ENCODE assay signal across 21 mouse cellular contexts in the genomic region with DNA sequence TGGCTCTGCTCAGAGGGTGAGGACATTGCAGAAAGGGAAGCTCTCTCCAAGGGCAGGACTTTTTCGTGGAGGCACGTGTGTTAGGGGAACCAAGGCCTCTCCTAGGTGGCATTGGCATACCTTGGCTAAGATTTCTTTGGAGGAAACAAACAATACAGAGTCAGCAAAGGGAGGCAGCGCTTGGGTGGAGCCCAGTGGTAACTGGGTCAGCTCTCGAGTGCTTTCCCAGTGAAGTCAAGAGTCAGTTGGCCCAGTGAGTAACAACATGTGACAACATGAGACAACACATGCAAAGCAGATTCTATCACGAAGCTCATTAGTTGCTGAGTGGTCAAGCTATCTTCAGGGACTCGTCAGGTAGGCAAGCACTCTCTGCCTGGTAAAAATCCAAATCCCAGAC. TPM values are rescaled to one million over a fixed set of nuclear protein-coding genes. Genes with fewer than 3 reads are reported as not detected.
DNase-seq lines count a peak whose midpoint lies in the region; ATAC-seq and TF ChIP-seq lines count a peak whose summit lies in the region.
"Had no signal": no experiment of that assay in that cellular context is flagged by ENCODE, and none has a peak within 500 bp of the region (broad histone marks: within the 10 kb centered on the region; RNA-seq: fewer than 3 reads in every experiment).

No protein-coding gene starts in this region.

- no peaks in the 10 kb centered on the region for H3K36me3 ChIP-seq in heart, embryonic 11.5 days (ENCODE audit: control insufficient read depth, insufficient read depth, low read length)
- H3K36me3 ChIP-seq in kidney, embryonic 16.5 days (ENCODE audit: insufficient read depth, low read length), result 0 out of 2 replicates have a peak, but pooled peaks cover 6% of the 10 kb centered on the region
- H3K36me3 ChIP-seq in stomach, postnatal 0 days (ENCODE audit: control insufficient read depth, insufficient read depth, low read length), result no peaks in the 10 kb centered on the region; the same call in 1 of the 2 replicates
- H3K36me3 ChIP-seq: intestine, embryonic 15.5 days; liver, embryonic 13.5 days; lung, embryonic 15.5 days had no signal

- no peak overlapping the region for H3K4me3 ChIP-seq in heart, embryonic 11.5 days (ENCODE audit: low read depth, low read length)
- no peak overlapping the region for H3K4me3 ChIP-seq in kidney, embryonic 16.5 days (ENCODE audit: low read length)
- H3K4me3 ChIP-seq in lung, adult 2 months (replicated peaks; ENCODE audit: extremely low read depth, low read depth, low read length), result no peak overlapping the region
- no peak overlapping the region for H3K4me3 ChIP-seq in stomach, postnatal 0 days (ENCODE audit: low read depth, low read length)
- H3K4me3 ChIP-seq: heart, adult 2 months; intestine, embryonic 15.5 days; liver, embryonic 13.5 days; lung, embryonic 15.5 days had no signal

- no peak overlapping the region for H3K9ac ChIP-seq in heart, embryonic 11.5 days (ENCODE audit: low read depth, low read length)
- no peak overlapping the region for H3K9ac ChIP-seq in kidney, embryonic 16.5 days (replicated peaks; ENCODE audit: low read length)
- H3K9ac ChIP-seq in stomach, postnatal 0 days (ENCODE audit: low read length), result no peak overlapping the region
- H3K9ac ChIP-seq: intestine, embryonic 15.5 days; liver, embryonic 13.5 days; lung, embryonic 15.5 days had no signal

- no peak for TF ChIP-seq EP300 in stomach, postnatal 0 days (optimal IDR thresholded peaks at IDR 0.05)

- 77% methylated on average over 6 of the region's 6 CpGs for whole genome bisulfite sequencing in heart, embryonic 11.5 days (ENCODE audit: insufficient replicate concordance)
- 85% methylated on average over 6 of the region's 6 CpGs for WGBS in kidney, embryonic 16.5 days
- 59% methylated on average over 6 of the region's 6 CpGs for WGBS in lung, adult 2 months
- 70% methylated on average over 6 of the region's 6 CpGs for WGBS in stomach, postnatal 0 days

- TF ChIP-seq POLR2A in lung, adult 2 months (IDR thresholded peaks at IDR 0.05; ENCODE audit: borderline replicate concordance, extremely low read depth, low read depth, low read length), result no peak

- no peak for ATAC-seq in heart, embryonic 11.5 days (replicated peaks; ENCODE audit: insufficient number of reproducible peaks, low FRiP score, low TSS enrichment)
- 0 out of 2 replicates have a peak, but pooled peaks have one; percentile 8 for ATAC-seq in kidney, embryonic 16.5 days (ENCODE audit: low FRiP score, low TSS enrichment)
- ATAC-seq in stomach, postnatal 0 days (ENCODE audit: low FRiP score, low TSS enrichment), result peak; percentile 65; the same call in 1 of the 2 replicates
- ATAC-seq: CD4-positive, CD25-positive, alpha-beta regulatory T cell, adult 4 months; hindbrain, embryonic 16.5 days; intestine, embryonic 15.5 days had no signal

- no peak for TF ChIP-seq CTCF in lung, adult 2 months (IDR thresholded peaks at IDR 0.05; ENCODE audit: insufficient read depth, low read length)
- TF ChIP-seq CTCF in stomach, postnatal 0 days (IDR thresholded peaks at IDR 0.05; ENCODE audit: low read depth), result no peak

- H3K27ac ChIP-seq in heart, embryonic 11.5 days (ENCODE audit: low read depth, low read length), result no peak overlapping the region
- H3K27ac ChIP-seq in kidney, embryonic 16.5 days (ENCODE audit: low read length), result no peak overlapping the region
- no peak overlapping the region for H3K27ac ChIP-seq in stomach, postnatal 0 days (replicated peaks)
- H3K27ac ChIP-seq: heart, adult 2 months; intestine, embryonic 15.5 days; liver, embryonic 13.5 days; lung, embryonic 15.5 days had no signal

- DNase-seq in heart, adult 11 months, result peak; percentile 91
- no peak for DNase-seq in kidney, postnatal 36 days
- DNase-seq in lung, adult 2 months, result peak; percentile 19
- DNase-seq in stomach, postnatal 0 days (ENCODE audit: low spot score), result no peak
- no peak for DNase-seq in adrenal gland, postnatal 36 days
- DNase-seq: adrenal gland, postnatal 14 days; cerebellum, adult 9-11 months; kidney, adult 8-10 months; kidney, postnatal 14 days; liver, embryonic 13.5 days; midbrain, embryonic 14.5 days; right cerebral cortex, postnatal 14 days; spleen, adult 18-20 months had no signal

- peaks cover 4% of the 10 kb centered on the region; the same call in 1 of the 2 replicates for H3K9me3 ChIP-seq in heart, embryonic 11.5 days (replicated peaks; ENCODE audit: control insufficient read depth, low read length)
- peaks cover 8% of the 10 kb centered on the region; the same call in 1 of the 2 replicates for H3K9me3 ChIP-seq in kidney, embryonic 16.5 days (ENCODE audit: low read length)
- no peaks in the 10 kb centered on the region for H3K9me3 ChIP-seq in stomach, postnatal 0 days (ENCODE audit: control insufficient read depth, low read length)
- H3K9me3 ChIP-seq: intestine, embryonic 15.5 days; liver, embryonic 13.5 days; lung, embryonic 15.5 days had no signal

- no peaks in the 10 kb centered on the region for H3K27me3 ChIP-seq in heart, embryonic 11.5 days (ENCODE audit: control insufficient read depth, insufficient read depth, low read length)
- H3K27me3 ChIP-seq in kidney, embryonic 16.5 days (ENCODE audit: insufficient read depth, low read length), result no peaks in the 10 kb centered on the region
- no peaks in the 10 kb centered on the region for H3K27me3 ChIP-seq in stomach, postnatal 0 days (ENCODE audit: control insufficient read depth, insufficient read depth, low read length)
- H3K27me3 ChIP-seq: intestine, embryonic 15.5 days; liver, embryonic 13.5 days; lung, embryonic 15.5 days had no signal

- H3K4me2 ChIP-seq in heart, embryonic 11.5 days, result no peak overlapping the region
- no peak overlapping the region for H3K4me2 ChIP-seq in kidney, embryonic 16.5 days (replicated peaks; ENCODE audit: low read depth, low read length)
- H3K4me2 ChIP-seq in stomach, postnatal 0 days (replicated peaks; ENCODE audit: low read depth), result no peak overlapping the region
- H3K4me2 ChIP-seq: intestine, embryonic 15.5 days; liver, embryonic 13.5 days; lung, embryonic 15.5 days had no signal

- no peaks in the 10 kb centered on the region for H3K4me1 ChIP-seq in heart, embryonic 11.5 days (ENCODE audit: control insufficient read depth, insufficient read depth, low read length)
- peaks cover 18% of the 10 kb centered on the region for H3K4me1 ChIP-seq in kidney, embryonic 16.5 days (ENCODE audit: insufficient read depth, low read length)
- no peaks in the 10 kb centered on the region for H3K4me1 ChIP-seq in lung, adult 2 months (ENCODE audit: control insufficient read depth, insufficient read depth, low read length)
- no peaks in the 10 kb centered on the region for H3K4me1 ChIP-seq in stomach, postnatal 0 days (replicated peaks; ENCODE audit: control insufficient read depth, insufficient read depth)
- H3K4me1 ChIP-seq: intestine, embryonic 15.5 days; lung, embryonic 15.5 days had no signal

RNA-seq across cellular contexts. Expression of gene BC067074, which starts 40.4 kb away (rescaled TPM):
- polyA plus RNA-seq in heart, embryonic 11.5 days (2014; fragmentation: Nextera tagmentation; extraction: Ambion mirVana), result 3.0 and 3.1 TPM in 2 replicates
- polyA plus RNA-seq in kidney, embryonic 16.5 days (2015; fragmentation: Nextera tagmentation; extraction: Ambion mirVana), result 6.1 and 6.3 TPM in 2 replicates
- polyA plus RNA-seq in lung, adult 2 months (2012; rRNA removed), result 4.2 and 6.2 TPM in 2 replicates
- 0.89 and 1.1 TPM in 2 replicates for polyA plus RNA-seq in stomach, postnatal 0 days (2015; fragmentation: Nextera tagmentation; extraction: Ambion mirVana)
- 1 to 10 TPM in 1 of 2 experiments, under 1 TPM in 1; 0.73 to 1.3 TPM for total RNA-seq in adrenal gland, postnatal 36 days (2021)
- total RNA-seq: megakaryocyte-erythroid progenitor cell, adult 5-6 weeks had no signal
- polyA plus RNA-seq: CD4-positive, CD25-positive, alpha-beta regulatory T cell, adult 4 months had no signal

Comparison
In these comparisons a context has a peak if more than half of its experiments do, and no peak if none do; other contexts are left out.
1. DNase-seq: peak in heart, adult 11 months (single experiment) and lung, adult 2 months (single experiment); none in kidney, postnatal 36 days (0 of 2), stomach, postnatal 0 days (single experiment) and adrenal gland, postnatal 36 days (0 of 2).